Mouse (Mus musculus) bone marrow macrophage, adult 2 months (primary cell): ENCODE data around the gene Adamts7. TPM values are rescaled to one million over a fixed set of nuclear protein-coding genes. Genes with fewer than 3 reads are reported as not detected.

Experiments used
- H3K27ac ChIP-seq: 2 replicates; pipeline ENCODE4 v1.5.1; 2012; ENCODE audit warnings: low read depth, low read length; ENCODE audit not compliant: insufficient read depth
- H3K4me1 ChIP-seq: 2 replicates; pipeline ENCODE4 v1.6.1; 2012; ENCODE audit warnings: low read length; ENCODE audit not compliant: control insufficient read depth, insufficient read depth
- H3K4me3 ChIP-seq: 2 replicates; pipeline ENCODE4 v1.5.1; 2012; ENCODE audit warnings: mild to moderate bottlenecking, low read length, moderate library complexity; ENCODE audit not compliant: insufficient read depth
- CTCF ChIP-seq: IDR thresholded peaks from 2 replicates; pipeline ENCODE4 v1.5.1; 2012; ENCODE audit warnings: low read depth, mild to moderate bottlenecking, low read length, moderate library complexity
- POLR2A ChIP-seq: IDR thresholded peaks from 2 replicates; pipeline ENCODE4 v1.6.1; 2012; ENCODE audit warnings: mild to moderate bottlenecking, low read depth, low read length, borderline replicate concordance
- polyA plus RNA-seq: library from polyadenylated mRNA; stranded (reverse); fragments of >200 nt; gene quantifications from 2 replicates; pipeline ENCODE4 v1.2.4, GENCODE M21; 2012; ENCODE audit not compliant: missing spikeins, insufficient read depth, insufficient read length

Gene Adamts7
- polyA plus RNA-seq, 1 experiment = not detected

DNA sequence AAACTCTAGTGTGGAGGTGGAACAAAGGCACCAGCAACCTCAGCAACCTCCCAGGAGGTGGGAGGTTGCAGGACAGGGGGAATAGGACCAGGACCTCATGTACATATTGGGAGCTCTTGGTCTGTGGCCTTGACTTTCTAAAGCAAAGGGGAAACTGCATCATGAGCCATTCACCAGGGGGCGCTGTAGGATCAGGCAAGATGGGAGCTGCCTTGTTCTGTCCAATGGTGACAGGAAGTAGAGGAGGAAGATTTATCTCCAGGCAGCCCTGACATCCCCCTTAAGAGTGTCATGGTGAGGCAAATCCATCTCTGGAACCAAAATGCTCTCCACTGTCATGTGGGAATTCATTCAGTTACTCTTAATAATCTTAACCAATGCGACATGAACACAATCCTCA lies 43.6 kb downstream of the Adamts7 start:
- Histone ChIP-seq H3K27ac (no peak overlapping the region), H3K4me1 (peaks cover 12% of the 10 kb centered on the region), H3K4me3 (no peak overlapping the region)
- TF ChIP-seq CTCF (peak; percentile 93), POLR2A (no peak)

DNA sequence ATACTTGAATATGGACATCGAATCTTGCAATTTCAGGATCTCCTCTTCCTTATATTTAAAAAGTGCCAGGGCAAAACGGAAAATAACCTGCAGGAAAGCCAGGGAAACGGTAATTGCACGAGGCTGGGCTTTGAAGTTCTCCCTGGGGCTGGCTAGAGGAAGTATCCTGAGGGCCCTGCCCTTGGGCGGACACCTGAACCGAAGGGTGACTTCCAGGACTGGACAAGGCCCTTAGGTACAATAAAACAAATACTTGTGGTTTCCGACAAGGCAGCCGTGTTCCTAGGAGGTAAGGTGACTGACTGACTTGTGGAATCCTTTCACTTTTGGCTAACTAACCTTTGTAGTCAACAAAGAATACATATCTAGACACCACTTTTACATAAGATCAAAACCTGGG lies 44.9 kb downstream of the Adamts7 start:
- H3K27ac ChIP-seq = no peak overlapping the region
- H3K4me1 ChIP-seq = peaks cover 12% of the 10 kb centered on the region
- no peak for TF ChIP-seq CTCF
- no peak for TF ChIP-seq POLR2A
- no peak overlapping the region for H3K4me3 ChIP-seq

GRCm38 (mm10) chr9:90208655-90209054 lies 45.8 kb downstream of the Adamts7 start:
- Histone ChIP-seq H3K27ac (peak overlapping the region; percentile 37), H3K4me3 (no peak overlapping the region), H3K4me1 (peaks cover 12% of the 10 kb centered on the region)
- TF ChIP-seq CTCF (no peak), POLR2A (no peak)

- no peak for TF ChIP-seq POLR2A
- no peak for TF ChIP-seq CTCF
- H3K27ac ChIP-seq = no peak overlapping the region
- H3K4me3 ChIP-seq = no peak overlapping the region
- peaks cover 33% of the 10 kb centered on the region for H3K4me1 ChIP-seq
Measured at GRCm38 (mm10) chr9:90213127-90213526, 50.3 kb downstream of the Adamts7 start.

DNA sequence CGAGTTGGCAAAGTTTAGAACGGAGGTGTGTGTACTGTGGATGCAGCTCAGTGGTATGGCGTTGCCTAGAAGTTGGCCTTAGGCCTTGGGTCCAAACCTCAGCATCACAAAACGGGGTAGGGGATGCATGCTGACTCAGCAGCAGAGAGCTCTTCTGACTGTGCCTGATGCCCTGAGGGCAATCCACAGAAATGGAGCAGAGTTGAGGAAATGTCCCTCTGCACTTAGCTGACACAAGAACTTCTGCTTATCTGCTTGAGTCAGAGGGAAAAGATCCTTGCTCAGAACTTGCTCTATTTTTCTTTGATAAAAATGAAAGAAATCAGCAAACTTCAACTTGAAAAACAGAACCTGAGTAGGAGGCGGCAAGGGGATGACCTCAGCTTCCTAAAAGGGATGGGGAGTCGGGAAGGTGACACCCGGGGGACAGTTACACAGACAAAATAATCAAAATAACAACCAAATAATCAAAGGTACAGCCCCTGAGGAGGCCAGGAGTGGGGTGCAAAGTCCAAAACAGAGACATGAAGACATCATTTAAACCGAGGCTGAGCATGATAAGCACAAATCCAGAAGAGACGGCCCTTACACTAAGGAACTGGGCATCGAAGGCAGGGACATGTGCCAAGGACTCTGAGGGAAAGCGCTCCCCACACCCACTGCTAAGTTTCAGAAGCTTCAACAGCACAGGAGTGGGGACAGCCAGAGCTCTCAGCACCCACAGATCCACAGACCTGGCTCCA lies 53.6 kb downstream of the Adamts7 start:
- H3K4me1 ChIP-seq = peaks cover 21% of the 10 kb centered on the region
- H3K4me3 ChIP-seq = no peak overlapping the region
- TF ChIP-seq CTCF (no peak), POLR2A (no peak)
- peak overlapping the region; percentile 59 for H3K27ac ChIP-seq

DNA sequence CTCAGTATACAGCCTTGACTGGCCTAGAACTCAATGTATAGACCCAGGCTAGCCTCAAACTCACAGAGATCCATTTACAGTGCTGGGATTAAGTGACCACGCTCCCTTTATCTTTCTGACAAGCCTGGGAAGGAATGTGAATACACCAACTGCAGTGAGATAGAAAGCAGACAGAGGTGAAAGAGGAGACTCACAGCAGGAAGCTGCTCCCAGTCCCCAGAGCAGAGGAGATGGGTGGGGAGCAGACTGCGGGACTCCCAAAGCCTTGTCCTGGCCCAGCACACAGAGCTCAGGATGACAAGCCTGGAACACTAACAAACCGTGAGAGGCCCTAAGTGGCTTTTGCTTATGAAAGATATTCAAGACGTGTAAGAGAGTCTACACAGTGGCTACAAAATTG lies 54.6 kb downstream of the Adamts7 start:
- peak overlapping the region; percentile 59 for H3K27ac ChIP-seq
- H3K4me3 ChIP-seq = no peak overlapping the region
- peaks cover 21% of the 10 kb centered on the region for H3K4me1 ChIP-seq
- TF ChIP-seq POLR2A (no peak), CTCF (no peak)

- TF ChIP-seq CTCF (no peak), POLR2A (no peak)
- Histone ChIP-seq H3K4me3 (no peak overlapping the region), H3K4me1 (peaks cover 23% of the 10 kb centered on the region), H3K27ac (no peak overlapping the region)
Measured at GRCm38 (mm10) chr9:90222275-90222674, 59.4 kb downstream of the Adamts7 start.

DNA sequence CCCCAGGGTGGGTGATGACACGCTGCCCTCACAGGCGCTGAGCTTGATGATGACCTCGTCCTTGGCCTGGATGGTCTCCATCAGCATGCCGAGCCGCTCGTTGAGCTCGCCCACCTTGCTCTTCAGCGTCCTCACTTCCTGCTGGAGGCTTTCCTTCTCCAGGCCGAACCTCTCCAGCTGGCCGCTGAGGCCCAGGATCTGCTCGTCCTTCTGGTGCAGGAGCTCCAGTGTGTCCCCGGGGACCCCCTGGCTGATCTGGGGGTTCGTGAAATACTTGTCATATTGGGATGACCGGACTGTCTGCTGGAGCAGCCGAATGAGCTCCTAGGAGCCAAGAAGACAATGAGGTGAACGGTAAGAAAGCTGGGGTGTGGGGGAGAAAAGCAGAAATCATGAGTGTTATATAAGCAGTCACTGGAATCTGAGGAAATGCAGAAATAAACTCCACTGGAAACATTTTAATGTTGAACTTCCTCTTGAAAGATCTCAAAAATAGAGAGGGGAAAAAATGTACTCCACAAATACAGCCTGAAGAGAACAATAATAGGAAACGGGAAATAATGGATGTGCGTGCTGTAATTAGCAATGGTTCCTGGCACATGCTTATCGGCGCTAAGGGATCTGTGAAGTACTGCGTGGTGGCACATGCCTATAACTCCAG lies 63.3 kb downstream of the Adamts7 start:
- H3K27ac ChIP-seq = peak overlapping the region; percentile 98
- H3K4me1 ChIP-seq = peaks cover 40% of the 10 kb centered on the region
- TF ChIP-seq CTCF (no peak), POLR2A (no peak)
- peak overlapping the region; percentile 3; the same call in 1 of the 2 replicates for H3K4me3 ChIP-seq

- Histone ChIP-seq H3K4me1 (peaks cover 42% of the 10 kb centered on the region), H3K4me3 (no peak overlapping the region), H3K27ac (peak overlapping the region; percentile 98)
- no peak for TF ChIP-seq CTCF
- TF ChIP-seq POLR2A = no peak
Measured at GRCm38 (mm10) chr9:90226742-90227096, 63.9 kb downstream of the Adamts7 start.

DNA sequence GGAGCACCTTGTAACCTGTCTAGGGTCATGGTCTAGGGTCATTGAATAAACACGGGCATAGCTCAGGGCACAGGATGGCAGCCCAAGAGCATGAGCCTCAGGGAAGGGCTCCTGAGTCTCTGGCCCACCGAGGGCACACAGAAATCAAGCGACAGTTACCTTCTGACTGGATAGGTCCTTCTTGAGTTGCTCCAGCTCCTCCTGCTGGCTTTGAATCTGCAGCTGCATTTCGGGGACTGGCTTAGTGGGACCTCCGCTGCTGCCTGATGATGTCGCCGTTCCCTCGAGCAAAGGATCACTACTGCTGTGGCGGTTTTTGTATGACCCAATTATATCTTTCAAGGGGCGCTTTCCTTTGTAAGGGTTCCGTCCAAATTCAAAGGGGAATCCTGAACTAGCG lies 64.3 kb downstream of the Adamts7 start:
- TF ChIP-seq CTCF (no peak), POLR2A (no peak)
- no peak overlapping the region for H3K4me3 ChIP-seq
- H3K4me1 ChIP-seq = peaks cover 47% of the 10 kb centered on the region
- H3K27ac ChIP-seq = peak overlapping the region; percentile 98
